Mouse (Mus musculus): ENCODE results near the gene Ttc23. TPM values are rescaled to one million over a fixed set of nuclear protein-coding genes. Genes with fewer than 3 reads are reported as not detected.

Gene Ttc23
- polyA plus RNA-seq, 1 experiment from 2014 or later: 18.7 TPM

GRCm38 (mm10) chr7:67681078-67681477 is 33.9 kb downstream of the Ttc23 start:
- ATAC-seq: no peak
- 90% methylated on average over 9 of the region's 9 CpGs for WGBS
- no peak overlapping the region for H3K9ac ChIP-seq
- H3K27ac ChIP-seq: no peak overlapping the region
- no peak overlapping the region for H3K4me2 ChIP-seq
- H3K36me3 ChIP-seq (ENCODE audit: poor library complexity, severe bottlenecking): peaks cover 29% of the 10 kb centered on the region
- H3K9me3 ChIP-seq (replicated peaks): no peaks in the 10 kb centered on the region
- no peaks in the 10 kb centered on the region for H3K27me3 ChIP-seq
- H3K4me1 ChIP-seq: no peaks in the 10 kb centered on the region
- no peak overlapping the region for H3K4me3 ChIP-seq

GRCm38 (mm10) chr7:67683006-67683405 is 35.8 kb downstream of the Ttc23 start:
- Histone ChIP-seq H3K27me3 (no peaks in the 10 kb centered on the region), H3K9me3 (replicated peaks) (no peaks in the 10 kb centered on the region), H3K27ac (no peak overlapping the region), H3K9ac (no peak overlapping the region), H3K4me3 (no peak overlapping the region), H3K4me1 (no peaks in the 10 kb centered on the region), H3K4me2 (no peak overlapping the region), H3K36me3 (ENCODE audit: poor library complexity, severe bottlenecking) (peaks cover 29% of the 10 kb centered on the region)
- no peak for ATAC-seq
- WGBS: 88% methylated on average over 16 of the region's 16 CpGs

GRCm38 (mm10) chr7:67686545-67686944 is 39.3 kb downstream of the Ttc23 start:
- no peak for ATAC-seq
- Histone ChIP-seq H3K27ac (no peak overlapping the region), H3K36me3 (ENCODE audit: poor library complexity, severe bottlenecking) (peaks cover 12% of the 10 kb centered on the region), H3K4me2 (no peak overlapping the region), H3K4me1 (no peaks in the 10 kb centered on the region), H3K9ac (no peak overlapping the region), H3K27me3 (no peaks in the 10 kb centered on the region), H3K9me3 (replicated peaks) (no peaks in the 10 kb centered on the region), H3K4me3 (no peak overlapping the region)
- WGBS: 95% methylated on average over 3 of the region's 3 CpGs

GRCm38 (mm10) chr7:67688281-67688680 is 41.1 kb downstream of the Ttc23 start:
- Histone ChIP-seq H3K4me3 (no peak overlapping the region), H3K4me1 (no peaks in the 10 kb centered on the region), H3K9ac (no peak overlapping the region), H3K36me3 (ENCODE audit: poor library complexity, severe bottlenecking) (peaks cover 10% of the 10 kb centered on the region), H3K27ac (no peak overlapping the region), H3K9me3 (replicated peaks) (no peaks in the 10 kb centered on the region), H3K4me2 (no peak overlapping the region), H3K27me3 (no peaks in the 10 kb centered on the region)
- ATAC-seq: no peak
- WGBS: 34% methylated on average over 3 of the region's 3 CpGs

- ATAC-seq: no peak
- Histone ChIP-seq H3K27ac (no peak overlapping the region), H3K9me3 (replicated peaks) (no peaks in the 10 kb centered on the region), H3K4me1 (no peaks in the 10 kb centered on the region), H3K27me3 (no peaks in the 10 kb centered on the region), H3K9ac (no peak overlapping the region), H3K4me2 (no peak overlapping the region), H3K36me3 (ENCODE audit: poor library complexity, severe bottlenecking) (peaks cover 12% of the 10 kb centered on the region), H3K4me3 (no peak overlapping the region)
- WGBS: 80% methylated on average over 7 of the region's 7 CpGs
Measured at GRCm38 (mm10) chr7:67689793-67690192, 42.6 kb downstream of the Ttc23 start.

- Histone ChIP-seq H3K27me3 (no peaks in the 10 kb centered on the region), H3K4me3 (no peak overlapping the region), H3K9me3 (replicated peaks) (no peaks in the 10 kb centered on the region), H3K27ac (no peak overlapping the region), H3K36me3 (ENCODE audit: poor library complexity, severe bottlenecking) (0 out of 2 replicates have a peak, but pooled peaks cover 4% of the 10 kb centered on the region), H3K4me1 (no peaks in the 10 kb centered on the region), H3K4me2 (no peak overlapping the region), H3K9ac (no peak overlapping the region)
- no peak for ATAC-seq
- WGBS: 89% methylated on average over 6 of the region's 6 CpGs
Measured at GRCm38 (mm10) chr7:67691036-67691435, 43.8 kb downstream of the Ttc23 start.

- no peaks in the 10 kb centered on the region for H3K27me3 ChIP-seq
- WGBS: 80% methylated on average over 3 of the region's 3 CpGs
- H3K36me3 ChIP-seq (ENCODE audit: poor library complexity, severe bottlenecking): 0 out of 2 replicates have a peak, but pooled peaks cover 4% of the 10 kb centered on the region
- no peak overlapping the region for H3K4me2 ChIP-seq
- H3K27ac ChIP-seq: no peak overlapping the region
- H3K4me1 ChIP-seq: no peaks in the 10 kb centered on the region
- no peak for ATAC-seq
- no peak overlapping the region for H3K9ac ChIP-seq
- H3K4me3 ChIP-seq: no peak overlapping the region
- H3K9me3 ChIP-seq (replicated peaks): no peaks in the 10 kb centered on the region
Measured at GRCm38 (mm10) chr7:67692141-67692540, 44.9 kb downstream of the Ttc23 start.

- no peak for ATAC-seq
- H3K9ac ChIP-seq: no peak overlapping the region
- no peak overlapping the region for H3K4me2 ChIP-seq
- 93% methylated on average over 23 of the region's 23 CpGs for WGBS
- H3K27ac ChIP-seq: no peak overlapping the region
- no peaks in the 10 kb centered on the region for H3K27me3 ChIP-seq
- H3K36me3 ChIP-seq (ENCODE audit: poor library complexity, severe bottlenecking): peaks cover 5% of the 10 kb centered on the region; the same call in 1 of the 2 replicates
- H3K4me3 ChIP-seq: no peak overlapping the region
- H3K9me3 ChIP-seq (replicated peaks): no peaks in the 10 kb centered on the region
- H3K4me1 ChIP-seq: no peaks in the 10 kb centered on the region
Measured at GRCm38 (mm10) chr7:67692791-67693538, 45.8 kb downstream of the Ttc23 start.

GRCm38 (mm10) chr7:67695906-67696305 is 48.7 kb downstream of the Ttc23 start:
- WGBS: 92% methylated on average over 7 of the region's 7 CpGs

GRCm38 (mm10) chr7:67697892-67698630 is 50.9 kb downstream of the Ttc23 start:
- Histone ChIP-seq H3K9me3 (replicated peaks) (no peaks in the 10 kb centered on the region), H3K4me3 (no peak overlapping the region), H3K27ac (no peak overlapping the region), H3K36me3 (ENCODE audit: poor library complexity, severe bottlenecking) (peaks cover 24% of the 10 kb centered on the region; the same call in 1 of the 2 replicates), H3K4me2 (no peak overlapping the region), H3K9ac (no peak overlapping the region), H3K4me1 (no peaks in the 10 kb centered on the region), H3K27me3 (no peaks in the 10 kb centered on the region)
- ATAC-seq: no peak
- 97% methylated on average over 28 of the region's 28 CpGs for WGBS

More at GRCm38 (mm10) chr7:67695906-67696305, 48.7 kb downstream of the Ttc23 start:
- H3K9ac ChIP-seq: no peak overlapping the region
- H3K4me3 ChIP-seq: no peak overlapping the region
- H3K36me3 ChIP-seq (ENCODE audit: poor library complexity, severe bottlenecking): peaks cover 17% of the 10 kb centered on the region; the same call in 1 of the 2 replicates
- no peaks in the 10 kb centered on the region for H3K27me3 ChIP-seq
- H3K9me3 ChIP-seq (replicated peaks): no peaks in the 10 kb centered on the region
- H3K4me1 ChIP-seq: no peaks in the 10 kb centered on the region
- H3K4me2 ChIP-seq: no peak overlapping the region
- H3K27ac ChIP-seq: no peak overlapping the region
- no peak for ATAC-seq

GRCm38 (mm10) chr7:67699301-67699700 is 52.1 kb downstream of the Ttc23 start:
- no peak overlapping the region for H3K27ac ChIP-seq
- no peak overlapping the region for H3K4me3 ChIP-seq
- no peak overlapping the region for H3K9ac ChIP-seq
- 95% methylated on average over 4 of the region's 4 CpGs for WGBS
- no peaks in the 10 kb centered on the region for H3K27me3 ChIP-seq
- H3K4me1 ChIP-seq: no peaks in the 10 kb centered on the region
- H3K9me3 ChIP-seq (replicated peaks): no peaks in the 10 kb centered on the region
- H3K4me2 ChIP-seq: no peak overlapping the region
- peaks cover 20% of the 10 kb centered on the region; the same call in 1 of the 2 replicates for H3K36me3 ChIP-seq (ENCODE audit: poor library complexity, severe bottlenecking)
- no peak for ATAC-seq

- Histone ChIP-seq H3K4me1 (no peaks in the 10 kb centered on the region), H3K27ac (no peak overlapping the region), H3K4me3 (no peak overlapping the region), H3K9me3 (replicated peaks) (no peaks in the 10 kb centered on the region), H3K9ac (no peak overlapping the region), H3K4me2 (no peak overlapping the region), H3K36me3 (ENCODE audit: poor library complexity, severe bottlenecking) (peaks cover 20% of the 10 kb centered on the region; the same call in 1 of the 2 replicates), H3K27me3 (no peaks in the 10 kb centered on the region)
- 0 out of 2 replicates have a peak, but pooled peaks have one; percentile 19 for ATAC-seq
Measured at GRCm38 (mm10) chr7:67700846-67701245, 53.6 kb downstream of the Ttc23 start.

Data from forebrain, embryonic 13.5 days (tissue).